Mouse (Mus musculus) cerebellum, adult (tissue): Measurements from ENCODE around the gene Ccdc82.
A peak's percentile ranks its signal among the peaks of the same experiment; 100 is the strongest.

ENCODE experiments used
- ATAC-seq: cut with Nextera tagmentation; 2 replicates; pipeline ENCODE4 v1.9.2; 2017; ENCODE audit warnings: mild to moderate bottlenecking, moderate library complexity, mixed read lengths; ENCODE audit not compliant: insufficient number of reproducible peaks, low FRiP score, low TSS enrichment

The Ccdc82 gene

DNA sequence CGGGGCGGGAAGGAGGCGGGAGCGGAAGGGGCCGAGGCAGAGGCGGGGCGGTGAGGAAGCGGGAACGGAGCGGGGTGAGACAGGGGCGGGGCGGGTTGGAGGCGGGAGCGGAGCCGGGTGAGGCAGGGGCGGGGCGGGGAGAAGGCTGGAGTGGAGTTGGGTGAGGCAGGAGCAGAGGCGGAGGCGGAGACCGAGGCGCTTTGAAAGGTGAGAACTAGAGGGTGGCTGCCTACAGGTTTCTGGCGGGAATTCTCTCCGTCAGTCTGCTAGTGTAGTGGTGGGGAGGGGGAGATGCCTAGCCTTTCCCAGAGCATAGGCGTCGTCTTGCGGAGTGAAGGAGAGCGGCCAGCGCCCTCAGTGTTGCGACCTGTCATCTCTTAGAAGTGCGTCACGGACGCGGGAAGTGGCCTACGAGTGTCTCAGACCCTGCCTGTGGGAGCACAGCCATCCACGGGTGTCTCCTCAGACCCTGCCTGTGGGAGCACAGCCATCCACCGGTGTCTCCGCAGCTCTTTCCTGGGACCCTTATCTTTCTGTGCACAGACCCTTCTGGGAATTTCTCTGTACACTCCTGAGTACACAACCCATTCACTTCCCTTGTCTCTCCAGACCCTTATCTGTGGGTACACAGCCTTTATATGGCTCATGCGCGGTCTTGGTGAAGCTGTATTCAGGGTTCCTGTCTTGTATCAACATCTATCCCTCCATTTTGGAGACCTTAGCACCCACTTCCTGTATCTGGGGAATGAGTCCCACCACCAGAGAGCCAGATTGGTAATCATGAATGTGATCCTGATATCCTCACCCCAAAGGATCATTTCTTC lies at the start of gene Ccdc82:
Ccdc82 (plus strand) TSS at position 141 of the 824 bp plus-strand sequence.
- ATAC-seq = peak; percentile 96

DNA sequence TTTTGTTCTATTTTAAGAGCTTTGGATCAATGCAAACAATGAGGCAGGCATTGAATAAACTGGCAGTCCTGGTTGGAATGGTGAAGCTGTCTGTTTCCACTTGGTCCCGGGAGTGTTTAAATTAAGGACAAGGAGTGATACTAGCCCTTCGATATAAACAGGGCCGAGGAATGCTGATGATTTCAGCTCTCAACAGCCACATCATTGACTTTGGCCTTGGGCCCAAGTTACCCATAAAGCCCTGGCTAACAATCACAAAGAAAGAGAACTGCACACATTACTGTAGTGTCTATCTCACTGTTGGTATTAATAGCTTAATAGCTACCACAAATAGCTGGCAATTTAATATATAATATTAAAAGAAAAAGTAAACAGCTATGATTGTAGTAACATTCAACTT lies 46.7 kb upstream of the Ccdc82 start:
- ATAC-seq = no peak

DNA sequence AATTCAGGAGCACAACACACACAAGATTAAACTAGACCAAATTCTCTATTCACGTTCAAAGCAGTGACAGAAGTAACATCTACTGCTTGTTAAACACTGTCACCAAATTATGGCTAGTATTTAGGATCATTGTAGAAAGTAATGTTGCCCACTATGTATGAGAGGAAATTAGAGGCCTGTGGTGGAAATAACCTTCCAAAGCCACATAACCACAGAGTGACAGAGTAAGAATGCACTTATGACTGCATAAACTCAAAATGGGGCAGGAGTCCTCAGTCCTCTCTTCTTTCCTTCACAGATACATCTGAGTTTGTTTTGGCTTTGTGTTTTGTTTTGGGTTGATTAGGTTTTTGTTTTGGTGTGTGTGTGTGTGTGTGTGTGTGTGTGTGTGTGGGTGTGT lies 43.6 kb upstream of the Ccdc82 start:
- no peak for ATAC-seq

DNA sequence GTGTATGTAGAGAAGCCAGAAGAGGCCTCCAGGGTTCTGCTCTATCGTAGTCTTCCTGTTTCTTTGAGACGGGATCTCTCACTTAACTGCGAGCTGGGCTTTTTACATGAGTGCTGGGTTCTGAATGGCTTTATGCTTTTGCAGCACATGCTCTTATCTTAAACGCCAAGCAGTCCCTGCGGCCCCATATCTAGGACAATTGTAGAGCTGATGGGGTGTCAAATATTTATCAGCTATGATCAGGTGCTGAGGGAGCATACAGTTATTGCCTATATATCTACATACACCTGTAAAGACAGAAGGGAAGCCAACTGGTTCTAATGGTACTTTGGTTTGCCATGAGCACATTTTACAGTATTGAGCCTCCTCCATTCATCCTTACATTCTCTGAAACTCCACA lies 43.1 kb upstream of the Ccdc82 start:
- ATAC-seq = no peak

DNA sequence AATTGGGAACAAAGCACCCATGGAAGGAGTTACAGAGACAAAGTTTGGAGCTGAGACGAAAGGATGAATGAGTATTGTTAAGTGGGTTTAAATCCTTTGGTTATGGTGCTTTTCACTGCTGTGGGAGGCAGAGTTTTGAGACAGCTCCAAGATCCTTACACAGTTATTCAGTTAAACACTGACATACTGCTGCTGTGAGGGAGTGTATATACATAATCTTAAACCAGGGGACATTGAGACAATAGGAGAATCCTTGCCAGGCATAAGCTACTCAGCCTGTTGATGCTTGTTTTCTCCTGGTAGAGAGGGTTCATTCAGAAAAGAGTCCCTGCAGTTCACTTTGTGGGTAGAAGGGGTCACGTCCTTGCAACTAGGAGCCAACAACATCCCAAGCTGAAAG lies 40.4 kb upstream of the Ccdc82 start:
- ATAC-seq = no peak

DNA sequence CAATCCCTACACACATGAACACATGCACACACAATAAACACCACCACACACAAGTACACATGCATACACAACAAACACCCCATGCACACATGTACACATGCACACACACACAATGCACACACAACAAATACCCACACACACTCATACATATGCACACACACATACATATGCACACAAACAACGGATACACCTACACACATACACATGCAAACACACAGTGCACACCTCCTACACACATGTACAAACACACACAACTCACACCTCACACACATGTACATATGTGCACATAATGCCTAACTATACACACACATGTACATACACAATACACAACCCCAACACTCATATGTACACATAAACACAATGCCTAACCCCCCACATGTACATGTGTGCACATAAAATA lies 20.9 kb upstream of the Ccdc82 start:
- no peak for ATAC-seq

DNA sequence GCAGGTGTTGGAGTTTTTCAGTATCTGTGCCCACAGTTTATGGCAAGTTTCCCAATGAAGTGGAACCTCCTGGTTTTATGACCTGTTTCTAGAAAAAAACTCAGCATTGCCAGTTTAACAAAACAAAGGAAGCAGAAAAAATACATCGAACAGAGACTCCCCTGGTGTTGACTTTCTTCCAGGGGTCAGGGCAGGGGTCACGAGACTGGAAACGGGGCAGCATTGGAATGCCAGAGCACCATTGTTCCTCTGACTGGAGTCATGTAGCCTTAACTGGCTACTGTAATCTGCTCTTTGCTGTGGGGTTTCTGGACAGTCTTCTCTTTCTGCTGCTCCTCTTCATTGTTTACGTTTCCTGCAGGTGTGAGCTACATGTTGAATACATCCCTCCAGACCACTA lies 16.2 kb upstream of the Ccdc82 start:
- no peak for ATAC-seq

DNA sequence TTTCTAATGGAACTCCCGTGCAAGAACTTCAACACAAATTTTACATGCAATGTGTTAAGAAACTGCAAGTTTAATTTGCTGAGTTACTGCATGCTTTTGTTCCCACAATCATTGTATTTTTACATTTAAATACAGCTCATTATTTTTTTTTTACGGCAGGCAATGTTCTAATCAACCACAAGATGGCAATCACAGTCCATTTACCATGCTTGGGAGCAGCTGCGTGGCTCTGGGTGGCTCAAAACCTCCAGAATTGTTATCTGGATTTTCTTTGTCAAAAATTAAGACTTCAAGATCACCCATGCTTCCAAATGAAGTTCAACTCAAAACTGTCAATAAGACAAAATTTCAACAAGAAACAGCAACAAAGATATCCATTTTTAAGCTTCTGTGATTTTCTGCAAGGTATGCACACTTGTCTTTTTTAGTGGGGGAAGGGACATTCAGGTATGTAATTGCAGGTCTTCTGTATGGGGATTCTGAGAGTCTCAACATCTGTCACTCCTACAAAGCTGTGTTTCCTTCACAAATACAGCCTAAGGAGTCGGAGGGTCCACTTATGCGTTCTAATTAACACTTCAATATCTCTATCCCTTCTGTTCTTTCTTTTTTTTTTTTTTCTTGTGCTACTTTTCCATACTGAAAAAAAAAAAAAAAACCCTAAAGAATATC lies 15.1 kb upstream of the Ccdc82 start:
- no peak for ATAC-seq

DNA sequence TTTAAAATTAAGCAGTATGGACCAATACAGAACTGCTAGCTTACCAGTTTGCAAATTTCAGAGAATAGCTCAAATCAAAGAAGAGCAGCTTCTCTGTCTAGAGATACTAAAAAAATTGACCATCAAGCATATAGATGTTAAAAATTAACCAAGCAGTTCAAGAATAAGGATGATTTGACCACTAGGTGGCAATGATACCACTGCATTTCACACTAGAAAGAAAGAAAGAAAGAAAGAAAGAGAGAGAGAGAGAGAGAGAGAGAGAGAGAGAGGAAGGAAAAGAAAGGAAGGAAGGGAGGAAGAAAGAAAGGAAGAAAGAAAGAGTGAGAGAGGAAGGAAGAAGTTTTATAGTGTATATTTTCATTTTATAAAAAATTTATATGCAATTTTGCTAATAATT lies 4.4 kb upstream of the Ccdc82 start:
- ATAC-seq = no peak

DNA sequence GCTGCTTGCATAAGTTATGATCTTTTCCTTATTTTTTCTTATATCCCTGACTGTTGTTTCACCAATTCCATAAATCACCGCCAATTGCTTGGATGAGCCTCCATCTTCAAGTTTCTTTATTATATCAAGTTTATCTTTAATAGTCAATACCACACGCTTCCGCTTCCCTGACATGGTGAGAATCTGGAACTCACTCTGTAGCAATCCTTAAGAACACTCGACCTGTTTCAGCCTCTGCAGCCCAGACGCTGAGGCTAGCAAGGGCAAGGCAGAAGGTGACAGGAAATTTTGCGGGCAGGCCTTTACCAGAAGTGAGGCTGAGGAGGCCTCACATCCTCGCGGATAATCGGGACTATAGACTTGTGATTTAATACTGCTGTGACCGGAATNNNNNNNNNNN lies 1.3 kb upstream of the Ccdc82 start, which contains the start of gene Jrkl:
Jrkl (minus strand) TSS at position 349 of the 400 bp plus-strand sequence.
- ATAC-seq = peak; percentile 60; the same call in 1 of the 2 replicates

DNA sequence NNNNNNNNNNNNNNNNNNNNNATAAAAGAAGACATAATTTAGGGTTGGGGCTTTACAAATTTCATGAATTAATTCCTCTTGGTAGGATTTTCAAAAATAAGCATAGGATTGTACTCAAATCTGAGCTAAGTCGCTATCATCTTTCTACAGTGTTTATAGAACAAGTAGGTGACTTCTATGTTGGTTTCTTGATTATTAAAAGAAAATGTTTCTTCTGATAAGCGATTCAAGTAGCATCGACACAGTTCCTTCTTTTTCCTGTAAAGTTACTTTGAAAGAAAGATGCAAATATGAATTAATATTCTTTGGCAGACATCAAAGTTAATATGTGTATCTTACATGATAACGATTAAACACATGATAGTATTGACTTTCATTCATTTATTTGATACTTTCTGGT lies 1.3 kb downstream of the Ccdc82 start:
- ATAC-seq = no peak

DNA sequence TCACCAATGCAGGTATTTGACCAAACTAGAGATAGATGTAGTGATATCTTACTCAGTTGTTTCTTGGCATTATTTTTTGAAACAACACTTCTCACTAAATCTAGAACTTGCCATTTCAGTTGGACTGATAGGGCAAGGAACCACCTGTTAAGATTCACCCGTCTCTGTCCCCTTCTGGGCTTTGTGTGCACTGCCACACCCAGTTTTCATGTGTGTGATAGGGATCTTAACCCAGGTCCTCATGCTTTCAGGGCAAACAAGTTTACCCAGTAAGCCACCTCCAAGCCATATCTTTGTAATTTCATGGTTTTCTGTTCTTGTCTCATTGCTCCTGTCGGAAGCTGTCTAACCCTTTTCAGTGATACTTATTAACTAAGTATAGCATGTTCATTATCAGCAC lies 4.5 kb downstream of the Ccdc82 start:
- no peak for ATAC-seq

DNA sequence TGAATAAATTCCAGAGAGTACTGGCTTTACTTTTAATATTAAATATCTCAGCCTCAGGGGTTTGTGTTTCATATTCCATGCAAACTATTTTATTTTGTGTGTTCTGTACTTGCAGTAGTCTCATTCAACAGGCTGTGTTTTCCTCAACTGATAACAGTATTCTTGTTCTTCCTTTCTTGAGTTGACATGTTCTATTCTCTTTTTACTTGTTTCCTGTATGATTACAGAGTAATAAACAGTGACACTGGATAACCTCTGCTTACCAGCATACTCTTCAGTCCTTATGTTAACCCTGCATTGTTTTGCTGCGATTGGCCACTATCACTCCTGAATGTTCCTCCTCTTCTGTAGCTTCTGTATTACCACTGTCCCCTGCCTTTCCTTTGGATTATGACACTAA lies 10.0 kb downstream of the Ccdc82 start:
- no peak for ATAC-seq

DNA sequence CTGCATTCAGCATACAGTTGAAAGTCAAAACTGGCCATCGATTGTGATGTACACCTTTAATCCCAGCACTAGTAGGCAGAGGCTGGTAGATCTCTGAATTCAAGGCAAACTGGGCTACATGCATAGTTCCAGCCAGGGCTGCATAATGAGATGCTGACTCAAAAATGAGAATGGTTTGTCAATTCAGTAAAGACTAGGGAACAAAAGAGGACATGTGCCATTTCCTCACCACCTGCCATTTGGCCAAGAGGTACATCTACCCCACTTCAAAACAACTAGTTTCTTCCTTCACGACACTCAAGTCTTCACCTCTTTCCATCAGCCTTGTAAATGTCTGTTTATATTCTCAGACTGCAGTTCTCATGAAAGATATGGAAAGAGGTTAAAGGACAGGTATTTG lies 11.4 kb downstream of the Ccdc82 start:
- no peak for ATAC-seq

DNA sequence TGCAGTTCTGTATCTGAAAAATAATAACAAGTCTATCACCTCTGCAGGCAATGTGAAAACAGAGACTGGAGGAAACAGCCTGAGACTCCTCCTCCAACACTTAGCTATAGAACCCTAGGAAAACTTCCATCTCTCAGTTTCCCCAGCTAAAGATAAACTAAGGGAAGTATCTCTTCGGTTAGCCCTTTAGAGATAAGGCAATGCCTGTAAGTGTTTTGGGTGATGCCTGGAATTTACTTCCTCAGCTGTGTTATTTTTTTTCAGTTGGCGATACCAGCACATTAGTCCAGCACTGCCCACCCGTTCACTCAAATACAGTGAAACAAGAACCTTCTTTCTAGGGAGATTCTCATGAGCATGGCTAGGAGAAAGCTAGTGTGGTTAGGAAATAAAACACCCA lies 14.2 kb downstream of the Ccdc82 start:
- no peak for ATAC-seq

DNA sequence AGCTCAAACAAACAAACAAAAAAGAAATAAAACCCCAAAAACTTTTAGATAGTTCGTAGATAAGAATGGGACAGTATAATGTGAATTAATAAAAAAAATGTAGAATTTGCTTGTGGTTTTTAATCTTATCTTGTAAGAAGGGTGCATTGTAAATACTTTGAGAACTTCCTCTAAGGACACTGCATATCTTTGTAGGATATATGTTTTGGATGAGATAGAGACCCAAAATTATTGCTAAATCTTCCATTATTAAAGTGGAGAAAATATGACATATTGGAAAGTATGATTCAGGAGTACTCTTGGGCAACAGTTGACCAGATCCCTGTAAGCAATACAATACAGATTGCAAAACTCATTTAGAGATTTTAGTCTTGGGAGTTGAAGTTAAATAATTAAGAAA lies 26.5 kb downstream of the Ccdc82 start:
- ATAC-seq = no peak

DNA sequence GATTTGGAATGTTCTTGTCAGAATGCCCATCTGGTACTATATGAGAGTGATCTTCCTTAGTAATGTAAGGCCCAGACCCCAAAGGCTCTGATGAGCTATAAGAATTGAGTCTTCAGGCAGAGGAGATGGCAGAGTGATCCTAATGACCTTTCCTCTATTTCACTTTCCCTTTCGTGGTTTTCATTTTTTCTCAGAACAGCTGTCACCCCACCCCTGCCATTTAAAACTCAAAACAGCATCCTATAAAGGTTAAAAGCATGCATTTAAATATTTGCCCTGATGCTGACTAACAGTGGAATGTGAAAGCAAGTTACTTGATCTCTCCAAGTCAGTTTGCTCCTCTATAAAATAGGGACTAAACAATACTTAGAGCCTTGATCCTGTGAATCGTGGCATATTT lies 40.7 kb downstream of the Ccdc82 start:
- ATAC-seq = no peak

DNA sequence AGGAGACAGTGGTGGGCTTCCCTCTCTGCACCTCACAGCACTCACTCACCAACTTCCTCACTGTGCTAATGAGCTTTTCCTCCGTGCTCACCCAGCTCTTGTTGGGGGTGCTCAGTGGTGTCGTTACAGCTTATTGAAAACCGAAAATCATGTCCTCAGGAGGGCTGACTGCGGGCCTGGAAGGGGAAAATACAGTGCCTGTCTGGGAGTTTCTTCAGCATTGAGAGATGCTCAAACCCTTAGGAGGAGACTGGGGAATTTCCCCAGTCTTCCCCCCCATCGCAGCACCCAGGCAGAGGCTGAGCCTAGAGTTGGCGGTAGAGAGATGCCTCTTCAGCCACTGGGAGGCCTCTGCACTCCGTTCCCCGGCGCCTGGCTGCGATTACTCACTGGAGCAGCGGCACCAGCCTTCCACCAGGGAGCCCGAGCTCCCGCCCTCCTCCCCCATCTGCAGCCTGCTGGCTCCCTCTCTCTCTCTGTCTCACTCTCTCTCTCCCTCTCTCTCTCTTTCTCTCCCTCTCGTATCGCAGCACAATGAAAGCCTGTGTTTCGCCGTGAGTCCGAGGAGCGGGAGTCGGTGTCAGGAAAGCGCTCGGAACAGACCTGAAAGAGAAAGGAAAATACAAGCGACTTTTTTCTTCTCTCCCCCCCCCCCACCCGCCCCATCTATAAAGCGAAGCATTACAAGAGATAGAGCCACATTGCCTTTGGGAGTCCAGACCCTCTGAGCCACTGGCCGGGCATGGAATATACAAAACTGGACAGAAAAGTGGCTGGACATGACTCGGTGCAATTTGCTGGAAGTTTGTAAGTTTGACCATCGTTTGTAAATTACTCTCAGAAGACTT lies 49.7 kb downstream of the Ccdc82 start:
- ATAC-seq = peak; percentile 87

DNA sequence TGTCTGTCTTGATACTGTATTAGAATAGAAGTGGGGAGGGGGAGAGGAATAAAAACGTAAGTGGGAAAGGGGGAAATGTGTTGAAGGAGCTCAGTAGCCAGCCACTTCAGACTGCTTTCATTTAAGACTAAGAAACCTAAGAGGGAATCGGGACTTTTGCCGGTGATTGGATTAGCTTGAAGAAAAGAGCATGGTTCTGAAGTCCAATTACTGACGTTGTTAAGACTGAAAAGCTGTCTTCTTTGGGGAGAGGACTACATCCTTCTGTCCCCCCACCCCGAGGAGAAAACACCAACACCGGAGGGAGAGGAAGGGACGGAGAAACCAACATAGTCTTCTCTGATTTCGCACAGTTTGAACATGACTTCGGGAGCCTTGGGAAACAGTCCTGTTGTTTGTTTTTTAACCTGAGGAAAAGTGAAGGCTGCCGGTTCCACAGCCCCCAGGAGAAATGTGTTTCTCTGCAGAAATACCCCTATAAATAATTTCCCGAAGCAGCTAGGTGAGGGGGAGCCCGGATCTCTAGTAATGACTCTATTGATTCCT lies 50.4 kb downstream of the Ccdc82 start:
- ATAC-seq = no peak

DNA sequence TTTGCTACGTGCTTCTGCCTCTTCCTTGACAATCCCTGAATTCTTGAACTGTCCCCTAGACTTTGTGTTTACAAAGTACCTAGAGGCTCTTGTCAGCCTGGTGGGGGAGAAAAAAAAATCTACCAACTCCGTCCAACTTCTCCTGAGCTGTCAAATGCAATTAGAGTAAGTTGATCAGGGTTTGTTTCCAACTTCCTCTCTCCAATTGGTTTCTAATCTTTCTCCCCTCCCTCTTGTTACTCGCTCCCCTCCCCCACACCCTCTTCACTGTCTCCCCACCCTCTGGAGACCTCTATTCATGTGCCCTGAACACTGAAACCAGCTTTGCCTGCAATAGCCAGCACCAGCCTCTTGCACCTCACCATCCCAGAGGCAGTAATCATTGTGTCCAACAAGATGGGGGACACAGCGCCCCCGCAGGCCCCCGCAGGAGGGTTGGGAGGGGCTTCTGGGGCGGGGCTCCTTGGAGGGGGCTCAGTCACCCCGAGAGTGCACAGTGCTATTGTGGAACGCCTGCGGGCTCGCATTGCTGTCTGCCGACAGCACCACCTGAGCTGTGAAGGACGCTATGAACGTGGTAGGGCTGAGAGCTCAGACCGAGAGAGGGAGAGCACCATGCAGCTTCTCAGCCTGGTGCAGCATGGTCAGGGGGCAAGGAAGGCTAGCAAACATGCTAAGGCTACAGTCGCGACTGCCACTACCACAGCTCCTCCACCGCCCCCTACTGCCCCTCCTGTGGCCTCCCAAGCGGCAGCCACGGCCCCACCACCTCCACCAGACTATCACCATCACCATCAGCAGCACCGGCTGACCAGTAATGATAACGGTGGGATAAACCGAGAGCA lies 51.1 kb downstream of the Ccdc82 start, which contains the start of gene Maml2:
Maml2 (plus strand) TSS at position 290 of the 845 bp plus-strand sequence.
- ATAC-seq = peak; percentile 51
